Mouse (Mus musculus): ENCODE measurements around the gene Ntrk3. TPM values are rescaled to one million over a fixed set of nuclear protein-coding genes. Genes with fewer than 3 reads are reported as not detected.

The Ntrk3 gene
- polyA plus RNA-seq, 1 experiment from 2014 or later, result 3.5 TPM

- Histone ChIP-seq H3K9me3 (replicated peaks; ENCODE audit: control insufficient read depth, low read length) (no peaks in the 10 kb centered on the region), H3K4me2 (ENCODE audit: low read depth, low read length) (no peak overlapping the region), H3K27me3 (ENCODE audit: control insufficient read depth, insufficient read depth, low read length) (no peaks in the 10 kb centered on the region), H3K9ac (ENCODE audit: low read length) (no peak overlapping the region), H3K4me3 (replicated peaks; ENCODE audit: low read length) (no peak overlapping the region), H3K27ac (ENCODE audit: low read length) (no peak overlapping the region), H3K4me1 (ENCODE audit: control insufficient read depth, insufficient read depth, low read length) (no peaks in the 10 kb centered on the region), H3K36me3 (ENCODE audit: control insufficient read depth, insufficient read depth, low read length) (no peaks in the 10 kb centered on the region)
- no peak for ATAC-seq (ENCODE audit: insufficient read depth, low FRiP score)
- 62% methylated on average over 3 of the region's 3 CpGs for WGBS
Measured at GRCm38 (mm10) chr7:78326185-78326584, 411.6 kb downstream of the Ntrk3 start.

GRCm38 (mm10) chr7:78318640-78319039, 419.2 kb downstream of the Ntrk3 start:
- no peaks in the 10 kb centered on the region for H3K27me3 ChIP-seq (ENCODE audit: control insufficient read depth, insufficient read depth, low read length)
- no peaks in the 10 kb centered on the region for H3K36me3 ChIP-seq (ENCODE audit: control insufficient read depth, insufficient read depth, low read length)
- no peaks in the 10 kb centered on the region for H3K9me3 ChIP-seq (replicated peaks; ENCODE audit: control insufficient read depth, low read length)
- no peak overlapping the region for H3K9ac ChIP-seq (ENCODE audit: low read length)
- no peak for ATAC-seq (ENCODE audit: insufficient read depth, low FRiP score)
- H3K4me1 ChIP-seq (ENCODE audit: control insufficient read depth, insufficient read depth, low read length), result no peaks in the 10 kb centered on the region
- H3K27ac ChIP-seq (ENCODE audit: low read length), result no peak overlapping the region
- H3K4me2 ChIP-seq (ENCODE audit: low read depth, low read length), result no peak overlapping the region
- H3K4me3 ChIP-seq (replicated peaks; ENCODE audit: low read length), result no peak overlapping the region
- 82% methylated on average over 4 of the region's 4 CpGs for WGBS

GRCm38 (mm10) chr7:78305770-78306169, 432.0 kb downstream of the Ntrk3 start:
- Histone ChIP-seq H3K4me2 (ENCODE audit: low read depth, low read length) (no peak overlapping the region), H3K9me3 (replicated peaks; ENCODE audit: control insufficient read depth, low read length) (peaks cover 6% of the 10 kb centered on the region; the same call in 1 of the 2 replicates), H3K36me3 (ENCODE audit: control insufficient read depth, insufficient read depth, low read length) (no peaks in the 10 kb centered on the region), H3K4me1 (ENCODE audit: control insufficient read depth, insufficient read depth, low read length) (no peaks in the 10 kb centered on the region), H3K9ac (ENCODE audit: low read length) (no peak overlapping the region), H3K27ac (ENCODE audit: low read length) (no peak overlapping the region), H3K27me3 (ENCODE audit: control insufficient read depth, insufficient read depth, low read length) (no peaks in the 10 kb centered on the region), H3K4me3 (replicated peaks; ENCODE audit: low read length) (no peak overlapping the region)
- ATAC-seq (ENCODE audit: insufficient read depth, low FRiP score), result no peak
- WGBS, result 68% methylated on average over 1 of the region's 1 CpGs

GRCm38 (mm10) chr7:78305029-78305428, 432.8 kb downstream of the Ntrk3 start:
- Histone ChIP-seq H3K4me1 (ENCODE audit: control insufficient read depth, insufficient read depth, low read length) (no peaks in the 10 kb centered on the region), H3K9ac (ENCODE audit: low read length) (no peak overlapping the region), H3K4me2 (ENCODE audit: low read depth, low read length) (no peak overlapping the region), H3K36me3 (ENCODE audit: control insufficient read depth, insufficient read depth, low read length) (no peaks in the 10 kb centered on the region), H3K9me3 (replicated peaks; ENCODE audit: control insufficient read depth, low read length) (peaks cover 6% of the 10 kb centered on the region; the same call in 1 of the 2 replicates), H3K27me3 (ENCODE audit: control insufficient read depth, insufficient read depth, low read length) (no peaks in the 10 kb centered on the region), H3K4me3 (replicated peaks; ENCODE audit: low read length) (no peak overlapping the region), H3K27ac (ENCODE audit: low read length) (no peak overlapping the region)
- no peak for ATAC-seq (ENCODE audit: insufficient read depth, low FRiP score)
- WGBS, result 80% methylated on average over 1 of the region's 1 CpGs

- Histone ChIP-seq H3K36me3 (ENCODE audit: control insufficient read depth, insufficient read depth, low read length) (no peaks in the 10 kb centered on the region), H3K4me1 (ENCODE audit: control insufficient read depth, insufficient read depth, low read length) (no peaks in the 10 kb centered on the region), H3K27me3 (ENCODE audit: control insufficient read depth, insufficient read depth, low read length) (no peaks in the 10 kb centered on the region), H3K9ac (ENCODE audit: low read length) (no peak overlapping the region), H3K4me2 (ENCODE audit: low read depth, low read length) (no peak overlapping the region), H3K9me3 (replicated peaks; ENCODE audit: control insufficient read depth, low read length) (no peaks in the 10 kb centered on the region), H3K4me3 (replicated peaks; ENCODE audit: low read length) (no peak overlapping the region), H3K27ac (ENCODE audit: low read length) (no peak overlapping the region)
- no peak for ATAC-seq (ENCODE audit: insufficient read depth, low FRiP score)
- 85% methylated on average over 5 of the region's 5 CpGs for WGBS
Measured at GRCm38 (mm10) chr7:78297290-78297689, 440.5 kb downstream of the Ntrk3 start.

GRCm38 (mm10) chr7:78294322-78294721, 443.5 kb downstream of the Ntrk3 start:
- Histone ChIP-seq H3K9me3 (replicated peaks; ENCODE audit: control insufficient read depth, low read length) (no peaks in the 10 kb centered on the region), H3K4me2 (ENCODE audit: low read depth, low read length) (no peak overlapping the region), H3K4me3 (replicated peaks; ENCODE audit: low read length) (no peak overlapping the region), H3K36me3 (ENCODE audit: control insufficient read depth, insufficient read depth, low read length) (no peaks in the 10 kb centered on the region), H3K4me1 (ENCODE audit: control insufficient read depth, insufficient read depth, low read length) (no peaks in the 10 kb centered on the region), H3K27me3 (ENCODE audit: control insufficient read depth, insufficient read depth, low read length) (no peaks in the 10 kb centered on the region), H3K27ac (ENCODE audit: low read length) (no peak overlapping the region), H3K9ac (ENCODE audit: low read length) (no peak overlapping the region)
- ATAC-seq (ENCODE audit: insufficient read depth, low FRiP score), result no peak
- WGBS, result 72% methylated on average over 3 of the region's 3 CpGs

DNA sequence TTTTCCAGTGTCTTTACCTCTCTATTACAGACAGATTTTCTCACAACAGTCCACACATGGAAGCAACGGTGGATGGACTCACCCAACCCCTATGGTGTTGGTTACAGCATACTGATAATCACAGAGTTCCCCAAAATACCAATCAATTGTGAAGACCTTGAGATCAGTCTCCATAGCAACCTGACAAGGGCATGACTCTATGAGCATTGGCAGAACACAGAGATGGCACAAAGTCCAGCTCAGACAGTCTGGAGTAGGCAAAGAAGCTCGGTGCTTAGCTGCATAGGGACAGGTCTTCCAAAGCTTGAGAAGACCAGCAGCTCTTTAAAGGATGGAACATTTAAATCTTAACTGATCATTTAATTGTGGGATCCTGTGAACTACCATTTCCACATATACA, 447.6 kb downstream of the Ntrk3 start:
- Histone ChIP-seq H3K4me2 (ENCODE audit: low read depth, low read length) (no peak overlapping the region), H3K27ac (ENCODE audit: low read length) (no peak overlapping the region), H3K4me3 (replicated peaks; ENCODE audit: low read length) (no peak overlapping the region), H3K9ac (ENCODE audit: low read length) (no peak overlapping the region), H3K4me1 (ENCODE audit: control insufficient read depth, insufficient read depth, low read length) (no peaks in the 10 kb centered on the region), H3K27me3 (ENCODE audit: control insufficient read depth, insufficient read depth, low read length) (no peaks in the 10 kb centered on the region), H3K36me3 (ENCODE audit: control insufficient read depth, insufficient read depth, low read length) (no peaks in the 10 kb centered on the region), H3K9me3 (replicated peaks; ENCODE audit: control insufficient read depth, low read length) (no peaks in the 10 kb centered on the region)
- no peak for ATAC-seq (ENCODE audit: insufficient read depth, low FRiP score)
- 70% methylated on average over 2 of the region's 2 CpGs for WGBS

DNA sequence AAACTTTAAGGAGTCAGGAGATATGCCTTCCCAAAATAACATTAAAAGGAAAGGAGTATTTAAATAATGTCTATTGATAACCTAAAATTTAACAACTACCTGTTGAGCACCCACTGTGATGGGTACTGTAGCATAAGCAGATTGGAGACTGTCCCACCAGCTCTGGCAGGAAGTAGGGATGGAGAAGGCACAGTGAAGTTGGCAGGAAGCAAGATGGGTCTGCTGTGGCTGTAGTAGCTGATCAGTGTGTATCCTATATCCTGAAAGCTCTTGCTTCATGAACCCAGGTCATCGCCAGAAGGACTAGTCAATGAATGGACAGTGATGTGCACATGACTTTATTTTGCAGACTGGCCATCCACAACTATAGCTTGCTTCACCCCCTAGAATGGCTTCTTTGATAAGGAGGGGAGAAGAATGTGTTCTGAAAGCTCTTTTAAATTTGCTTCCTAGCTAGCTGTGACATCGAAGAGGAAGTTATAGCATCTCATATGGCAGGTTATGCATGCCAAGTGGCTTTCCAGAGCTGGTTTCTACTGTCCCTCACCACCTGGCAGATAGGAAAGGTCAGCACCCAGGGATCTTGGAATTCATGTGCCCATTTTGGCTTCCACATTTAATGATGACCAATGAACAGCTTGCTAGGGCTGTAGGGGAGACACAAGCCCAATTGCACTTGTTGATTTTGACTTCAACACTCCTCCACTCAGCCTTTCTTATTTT, 451.1 kb downstream of the Ntrk3 start:
- no peak overlapping the region for H3K9ac ChIP-seq (ENCODE audit: low read length)
- 93% methylated on average over 2 of the region's 2 CpGs for WGBS
- no peaks in the 10 kb centered on the region for H3K4me1 ChIP-seq (ENCODE audit: control insufficient read depth, insufficient read depth, low read length)
- no peaks in the 10 kb centered on the region for H3K27me3 ChIP-seq (ENCODE audit: control insufficient read depth, insufficient read depth, low read length)
- no peak overlapping the region for H3K4me3 ChIP-seq (replicated peaks; ENCODE audit: low read length)
- no peak for ATAC-seq (ENCODE audit: insufficient read depth, low FRiP score)
- no peak overlapping the region for H3K4me2 ChIP-seq (ENCODE audit: low read depth, low read length)
- no peaks in the 10 kb centered on the region for H3K9me3 ChIP-seq (replicated peaks; ENCODE audit: control insufficient read depth, low read length)
- no peak overlapping the region for H3K27ac ChIP-seq (ENCODE audit: low read length)
- no peaks in the 10 kb centered on the region for H3K36me3 ChIP-seq (ENCODE audit: control insufficient read depth, insufficient read depth, low read length)

GRCm38 (mm10) chr7:78269506-78270250, 468.1 kb downstream of the Ntrk3 start:
- H3K4me2 ChIP-seq (ENCODE audit: low read depth, low read length), result no peak overlapping the region
- 66% methylated on average over 3 of the region's 3 CpGs for WGBS
- no peak overlapping the region for H3K27ac ChIP-seq (ENCODE audit: low read length)
- ATAC-seq (ENCODE audit: insufficient read depth, low FRiP score), result no peak
- H3K4me3 ChIP-seq (replicated peaks; ENCODE audit: low read length), result no peak overlapping the region
- H3K36me3 ChIP-seq (ENCODE audit: control insufficient read depth, insufficient read depth, low read length), result no peaks in the 10 kb centered on the region
- no peaks in the 10 kb centered on the region for H3K9me3 ChIP-seq (replicated peaks; ENCODE audit: control insufficient read depth, low read length)
- H3K27me3 ChIP-seq (ENCODE audit: control insufficient read depth, insufficient read depth, low read length), result no peaks in the 10 kb centered on the region
- peaks cover 6% of the 10 kb centered on the region for H3K4me1 ChIP-seq (ENCODE audit: control insufficient read depth, insufficient read depth, low read length)
- no peak overlapping the region for H3K9ac ChIP-seq (ENCODE audit: low read length)

Measured in stomach, embryonic 16.5 days (tissue).